28 mouse cellular contexts compared by ENCODE assay signal in genomic region chr14:11772736-11773135, GRCm38 (mm10).
"Had no signal": no experiment of that assay in that cellular context is flagged by ENCODE, and none has a peak within 500 bp of the region (broad histone marks: within the 10 kb centered on the region; RNA-seq: fewer than 3 reads in every experiment).

No protein-coding gene starts in this region.

- H3K36me3 ChIP-seq: embryonic facial prominence, embryonic 10.5 days; embryonic facial prominence, embryonic 12.5 days; embryonic facial prominence, embryonic 13.5 days; embryonic facial prominence, embryonic 15.5 days; forebrain, embryonic 10.5 days; forebrain, embryonic 12.5 days; forebrain, embryonic 15.5 days had no signal

- H3K9ac ChIP-seq: embryonic facial prominence, embryonic 12.5 days; embryonic facial prominence, embryonic 13.5 days; embryonic facial prominence, embryonic 15.5 days; forebrain, embryonic 12.5 days; forebrain, embryonic 13.5 days; forebrain, embryonic 15.5 days; forebrain, postnatal 0 days had no signal

- H3K27me3 ChIP-seq: embryonic facial prominence, embryonic 12.5 days; embryonic facial prominence, embryonic 13.5 days; embryonic facial prominence, embryonic 15.5 days; forebrain, embryonic 12.5 days; forebrain, embryonic 13.5 days; forebrain, embryonic 15.5 days had no signal

- H3K9me3 ChIP-seq: embryonic facial prominence, embryonic 10.5 days; embryonic facial prominence, embryonic 12.5 days; embryonic facial prominence, embryonic 13.5 days; embryonic facial prominence, embryonic 15.5 days; forebrain, embryonic 10.5 days; forebrain, embryonic 12.5 days; forebrain, embryonic 13.5 days; forebrain, embryonic 15.5 days had no signal

- DNase-seq: cerebellum, adult 2 months; cerebellum, adult 8-10 months; cerebellum, adult 9-10 months; cerebellum, adult 9-11 months; cerebellum, postnatal 10 days; cerebellum, postnatal 14 days; cerebellum, postnatal 25 days; cerebellum, postnatal 36 days; embryo, embryonic 11 days; forebrain, postnatal 0 days; gastrocnemius, adult 2 months; gastrocnemius, postnatal 10 days; gastrocnemius, postnatal 14 days; gastrocnemius, postnatal 25 days; gastrocnemius, postnatal 36 days; heart, adult 11 months; heart, adult 18-20 months had no signal

- H3K4me3 ChIP-seq: embryonic facial prominence, embryonic 10.5 days; embryonic facial prominence, embryonic 12.5 days; embryonic facial prominence, embryonic 13.5 days; embryonic facial prominence, embryonic 15.5 days; erythroblast, embryonic 14.5 days; forebrain, embryonic 10.5 days; forebrain, embryonic 12.5 days; forebrain, embryonic 13.5 days; forebrain, embryonic 15.5 days; gastrocnemius, adult 2 months had no signal

- H3K4me2 ChIP-seq: embryonic facial prominence, embryonic 12.5 days; embryonic facial prominence, embryonic 13.5 days; embryonic facial prominence, embryonic 15.5 days; forebrain, embryonic 12.5 days; forebrain, embryonic 13.5 days; forebrain, embryonic 15.5 days had no signal

- ATAC-seq: forebrain, embryonic 13.5 days; forebrain, embryonic 14.5 days; forebrain, embryonic 15.5 days; forebrain, embryonic 16.5 days; forebrain, postnatal 0 days had no signal

- H3K27ac ChIP-seq: embryonic facial prominence, embryonic 10.5 days; embryonic facial prominence, embryonic 12.5 days; embryonic facial prominence, embryonic 13.5 days; embryonic facial prominence, embryonic 15.5 days; forebrain, embryonic 10.5 days; forebrain, embryonic 12.5 days; forebrain, embryonic 13.5 days; forebrain, embryonic 15.5 days; gastrocnemius, adult 2 months had no signal
